Mouse (Mus musculus) kidney, postnatal 0 days (tissue): ENCODE results near the gene Tns3. TPM values are rescaled to one million over a fixed set of nuclear protein-coding genes. Genes with fewer than 3 reads are reported as not detected.

Source experiments
- ATAC-seq: fragments of 200-750 bp; cut with Nextera tagmentation; replicated peaks from 2 replicates; pipeline ENCODE4 v1.8.0; 2017; ENCODE audit warnings: low read depth, moderate number of reproducible peaks, moderate TSS enrichment, moderate library complexity; ENCODE audit not compliant: low FRiP score
- DNase-seq: peaks from one replicate; pipeline ENCODE4 v3.0.0-alpha.2; 2016; ENCODE audit warnings: low spot score
- H3K27ac ChIP-seq: fragments of 300-500 bp; sonication (generic); 2 replicates; pipeline ENCODE4 v1.5.1; 2014; ENCODE audit warnings: mild to moderate bottlenecking
- H3K27me3 ChIP-seq: fragments of 300-500 bp; sonication (generic); 2 replicates; pipeline ENCODE4 v1.6.1; 2014; ENCODE audit warnings: low read length, mixed read lengths; ENCODE audit not compliant: insufficient read depth
- H3K36me3 ChIP-seq: fragments of 300-500 bp; sonication (generic); 2 replicates; pipeline ENCODE4 v1.6.1; 2014; ENCODE audit warnings: low read length, mixed read lengths; ENCODE audit not compliant: insufficient read depth
- H3K4me1 ChIP-seq: fragments of 300-500 bp; sonication (generic); replicated peaks from 2 replicates; pipeline ENCODE4 v1.6.1; 2014; ENCODE audit warnings: antibody characterized with exemption, low read length, mixed read lengths; ENCODE audit not compliant: insufficient read depth
- H3K4me2 ChIP-seq: fragments of 300-500 bp; sonication (generic); 2 replicates; pipeline ENCODE4 v1.6.1; 2014; ENCODE audit warnings: mild to moderate bottlenecking, low read length, moderate library complexity, mixed read lengths
- H3K4me3 ChIP-seq: fragments of 300-500 bp; sonication (generic); replicated peaks from 2 replicates; pipeline ENCODE4 v1.5.1; 2014; ENCODE audit warnings: low read depth, low read length
- H3K9ac ChIP-seq: fragments of 300-500 bp; sonication (generic); 2 replicates; pipeline ENCODE4 v1.6.1; 2014; ENCODE audit warnings: low read depth, low read length
- H3K9me3 ChIP-seq: fragments of 300-500 bp; sonication (generic); replicated peaks from 2 replicates; pipeline ENCODE4 v1.6.1; 2016; ENCODE audit warnings: low read length, inconsistent platforms, mixed read lengths
- CTCF ChIP-seq: IDR thresholded peaks from 2 replicates; pipeline ENCODE4 v1.5.1; 2016; ENCODE audit warnings: antibody characterized with exemption, low read depth, mild to moderate bottlenecking, moderate library complexity
- WGBS: fragments of 180-500 bp; shearing (Covaris S2); extraction: QIAGEN DNeasy Blood & Tissue Kit; methylation state at CpG from one replicate; pipeline ENCODE4 v1.1.7; 2014; 5-methylcytosine and 5-hydroxymethylcytosine counted together
- polyA plus RNA-seq: library from polyadenylated mRNA; unstranded; fragments of >200 nt; fragmentation: Nextera tagmentation; extraction: Ambion mirVana; gene quantifications from 2 replicates; pipeline ENCODE4 v1.2.1, GENCODE M21; 2015

Gene Tns3
- polyA plus RNA-seq, 1 experiment from 2014 or later: 17.6 TPM

- no peak overlapping the region for H3K4me2 ChIP-seq
- no peak overlapping the region for H3K9ac ChIP-seq
- DNase-seq: no peak
- 82% methylated on average over 7 of the region's 7 CpGs for WGBS
- H3K27ac ChIP-seq: no peak overlapping the region
- H3K4me3 ChIP-seq: no peak overlapping the region
- no peak for ATAC-seq
- H3K36me3 ChIP-seq: peaks cover 37% of the 10 kb centered on the region; the same call in 1 of the 2 replicates
- H3K4me1 ChIP-seq: no peaks in the 10 kb centered on the region
- TF ChIP-seq CTCF: no peak
- no peaks in the 10 kb centered on the region for H3K27me3 ChIP-seq
- H3K9me3 ChIP-seq: no peaks in the 10 kb centered on the region
Measured at GRCm38 (mm10) chr11:8509614-8510013, 154.7 kb downstream of the Tns3 start.

GRCm38 (mm10) chr11:8503735-8504134, 160.6 kb downstream of the Tns3 start:
- peak; percentile 81 for ATAC-seq
- TF ChIP-seq CTCF: no peak
- peak; percentile 66 for DNase-seq
- Histone ChIP-seq H3K4me3 (no peak overlapping the region), H3K4me2 (peak overlapping the region; percentile 1; the same call in 1 of the 2 replicates), H3K27ac (peak overlapping the region; percentile 60), H3K4me1 (0 out of 2 replicates have a peak, but pooled peaks cover 4% of the 10 kb centered on the region), H3K27me3 (no peaks in the 10 kb centered on the region), H3K36me3 (0 out of 2 replicates have a peak, but pooled peaks cover 13% of the 10 kb centered on the region), H3K9ac (no peak overlapping the region), H3K9me3 (no peaks in the 10 kb centered on the region)
- 30% methylated on average over 11 of the region's 11 CpGs for WGBS

- ATAC-seq (no peak), DNase-seq (no peak)
- H3K27me3 ChIP-seq: no peaks in the 10 kb centered on the region
- WGBS: 80% methylated on average over 6 of the region's 6 CpGs
- 0 out of 2 replicates have a peak, but pooled peaks cover 13% of the 10 kb centered on the region for H3K36me3 ChIP-seq
- H3K4me2 ChIP-seq: no peak overlapping the region
- peaks cover 12% of the 10 kb centered on the region; the same call in 1 of the 2 replicates for H3K4me1 ChIP-seq
- no peak overlapping the region for H3K9ac ChIP-seq
- H3K27ac ChIP-seq: 0 out of 2 replicates have a peak overlapping the region, but pooled peaks have one; percentile 2
- TF ChIP-seq CTCF: no peak
- H3K9me3 ChIP-seq: no peaks in the 10 kb centered on the region
- H3K4me3 ChIP-seq: no peak overlapping the region
Measured at GRCm38 (mm10) chr11:8500855-8501254, 163.5 kb downstream of the Tns3 start.

GRCm38 (mm10) chr11:8497136-8497535, 167.2 kb downstream of the Tns3 start:
- DNase-seq (no peak), ATAC-seq (no peak)
- Histone ChIP-seq H3K9ac (no peak overlapping the region), H3K4me2 (no peak overlapping the region), H3K27ac (peak overlapping the region; percentile 79), H3K36me3 (peaks cover 25% of the 10 kb centered on the region), H3K27me3 (no peaks in the 10 kb centered on the region), H3K9me3 (no peaks in the 10 kb centered on the region), H3K4me3 (no peak overlapping the region), H3K4me1 (peaks cover 7% of the 10 kb centered on the region; the same call in 1 of the 2 replicates)
- no peak for TF ChIP-seq CTCF
- 58% methylated on average over 6 of the region's 6 CpGs for WGBS

- DNase-seq (peak; percentile 86), ATAC-seq (peak; percentile 41; the same call in 1 of the 2 replicates)
- Histone ChIP-seq H3K9me3 (no peaks in the 10 kb centered on the region), H3K27me3 (no peaks in the 10 kb centered on the region), H3K36me3 (peaks cover 29% of the 10 kb centered on the region), H3K4me1 (peaks cover 7% of the 10 kb centered on the region; the same call in 1 of the 2 replicates), H3K4me3 (no peak overlapping the region), H3K4me2 (no peak overlapping the region), H3K27ac (peak overlapping the region; percentile 79), H3K9ac (no peak overlapping the region)
- TF ChIP-seq CTCF: no peak; the same call in 1 of the 2 replicates
- WGBS: 16% methylated on average over 5 of the region's 5 CpGs
Measured at GRCm38 (mm10) chr11:8496686-8497085, 167.6 kb downstream of the Tns3 start.

GRCm38 (mm10) chr11:8495801-8496200, 168.5 kb downstream of the Tns3 start:
- H3K9ac ChIP-seq: no peak overlapping the region
- no peak for TF ChIP-seq CTCF
- H3K4me1 ChIP-seq: peaks cover 7% of the 10 kb centered on the region; the same call in 1 of the 2 replicates

More at GRCm38 (mm10) chr11:8495801-8496200, 168.5 kb downstream of the Tns3 start:
- ATAC-seq (no peak), DNase-seq (no peak)
- Histone ChIP-seq H3K4me2 (no peak overlapping the region), H3K27me3 (no peaks in the 10 kb centered on the region), H3K36me3 (peaks cover 38% of the 10 kb centered on the region), H3K4me3 (no peak overlapping the region), H3K9me3 (no peaks in the 10 kb centered on the region), H3K27ac (0 out of 2 replicates have a peak overlapping the region, but pooled peaks have one; percentile 79)
- WGBS: 84% methylated on average over 7 of the region's 7 CpGs
